Mouse (Mus musculus): ENCODE measurements around the gene Poglut1. TPM values are rescaled to one million over a fixed set of nuclear protein-coding genes. Genes with fewer than 3 reads are reported as not detected.

The Poglut1 gene
- 10 to 100 TPM; 10.4 to 11.2 TPM for total RNA-seq (2021)

DNA sequence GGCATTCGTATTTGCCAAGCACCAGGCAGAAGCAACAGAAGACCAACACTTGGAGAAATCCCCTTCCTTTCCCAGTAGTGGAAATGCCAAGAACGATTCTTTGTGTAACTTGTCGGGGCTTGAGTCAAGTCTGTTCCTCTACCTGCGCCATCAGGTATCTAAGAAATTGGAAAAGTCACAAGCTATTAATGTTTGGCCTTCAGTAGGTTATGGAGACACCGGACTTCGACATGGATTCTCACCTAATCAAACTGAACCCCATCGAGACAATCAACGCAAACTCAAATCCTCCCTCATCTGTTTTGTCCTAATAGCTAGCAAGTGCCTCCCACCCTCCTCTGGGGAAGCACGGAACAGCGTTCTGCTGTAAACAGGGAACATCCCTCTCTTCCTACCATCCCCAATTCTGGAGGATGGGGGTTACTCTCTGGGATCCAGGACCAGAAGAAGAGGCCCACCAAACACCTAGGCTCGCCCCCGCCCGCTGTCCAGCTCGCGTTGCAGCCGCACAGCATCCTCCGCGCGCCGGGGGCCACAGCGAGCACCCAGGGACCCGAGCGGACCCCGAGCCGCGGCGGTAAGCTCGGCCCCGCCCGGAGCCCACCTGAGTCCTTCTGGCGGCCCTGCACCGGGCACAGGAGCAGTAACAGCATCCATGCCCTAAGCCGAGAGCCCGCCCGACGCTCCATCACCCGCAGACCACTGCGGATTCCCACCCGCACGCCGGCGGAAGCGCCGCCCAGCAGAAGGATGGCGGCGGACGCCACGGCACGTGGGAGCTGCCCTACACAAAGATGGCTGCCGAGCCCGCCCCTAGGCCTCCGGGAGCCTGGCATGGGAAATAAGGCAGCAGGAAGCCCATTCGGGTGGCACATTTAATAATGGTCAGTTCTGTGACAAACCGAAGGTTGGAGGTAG is at the start of gene Poglut1:
TSS of gene Poglut1 (minus strand) at position 780 of the 918 bp plus-strand sequence.
- intact Hi-C loops (cut with DNase I): loop anchor here (2.0 kb wide), 1 partner anchor 25 kb away; no protein-coding TSS in a partner anchor
- peak; percentile 75 to 78 for DNase-seq

DNA sequence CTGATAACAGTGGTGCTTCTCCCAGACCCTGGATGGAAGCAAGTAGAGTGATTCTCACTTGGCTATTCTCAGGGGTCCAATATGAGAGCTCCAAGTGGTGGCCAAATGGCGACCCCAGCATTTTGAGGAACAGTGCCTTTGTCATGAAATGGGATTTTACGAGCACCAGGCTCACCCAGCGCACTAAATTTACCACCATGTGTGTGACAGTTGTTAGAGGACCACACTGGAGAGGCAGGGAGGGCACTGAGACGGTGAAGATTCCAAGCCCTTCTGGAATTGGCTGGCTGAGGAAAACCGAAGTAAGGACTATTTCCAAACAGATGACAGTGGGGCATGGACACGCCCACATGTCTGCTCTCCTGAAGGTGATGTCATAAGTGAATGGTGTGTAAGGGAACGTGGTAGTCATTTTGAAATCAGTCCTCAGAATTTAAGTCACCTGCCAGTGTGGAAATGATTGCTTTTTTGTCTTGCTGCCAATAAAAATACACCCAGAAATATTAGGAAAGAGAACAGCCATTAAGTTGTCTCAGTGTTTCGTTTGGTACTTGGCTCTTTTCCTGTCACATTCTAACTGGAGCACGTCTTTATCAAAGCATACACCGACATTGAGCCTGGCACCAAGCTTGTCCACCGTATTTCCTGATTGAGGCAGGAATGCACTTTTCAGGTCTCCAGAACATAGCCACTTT is 49.1 kb upstream of the Poglut1 start:
- intact Hi-C loops (cut with DNase I): no loop called here
- DNase-seq: no peak

DNA sequence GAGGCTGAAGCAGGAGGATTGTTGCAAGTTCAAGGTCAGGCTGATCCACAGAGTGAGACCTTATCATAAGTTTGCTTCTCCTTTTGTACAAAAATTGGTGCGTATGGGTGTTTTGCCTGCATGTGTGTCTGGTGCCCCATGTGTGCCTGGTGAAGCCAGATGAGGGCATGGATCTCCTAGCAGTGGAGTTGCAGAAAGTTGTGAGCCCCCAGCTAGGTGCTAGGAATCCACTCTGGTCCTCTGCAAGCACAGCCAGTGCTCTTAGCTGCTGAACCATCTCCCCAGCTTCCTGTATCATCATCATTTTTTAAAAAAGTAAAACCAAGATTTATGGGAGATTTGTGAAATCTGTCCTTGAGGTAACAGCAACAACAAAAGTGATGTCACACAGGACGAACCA is 46.6 kb upstream of the Poglut1 start:
- no peak for DNase-seq
- intact Hi-C loops (cut with DNase I): no loop called here

DNA sequence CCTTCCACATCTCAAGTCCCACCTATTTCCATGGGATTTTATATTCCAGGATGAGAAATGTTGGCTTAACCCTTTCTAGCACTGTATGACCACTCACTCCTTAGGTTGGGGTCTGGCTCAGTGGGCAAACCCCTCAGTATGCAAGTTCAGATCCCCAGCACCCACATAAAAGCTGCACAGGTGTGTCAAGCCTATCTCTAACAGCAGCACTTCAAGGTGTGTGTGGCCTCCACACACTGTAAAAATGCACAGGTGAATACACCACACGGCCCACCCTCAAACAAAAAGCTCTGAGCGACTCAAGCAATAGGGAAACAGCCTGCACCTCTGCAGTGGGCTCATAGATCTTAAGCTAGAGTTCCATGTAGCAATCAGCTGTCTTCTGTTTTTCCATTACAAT is 46.0 kb upstream of the Poglut1 start:
- no peak for DNase-seq
- intact Hi-C loops (cut with DNase I): no loop called here

DNA sequence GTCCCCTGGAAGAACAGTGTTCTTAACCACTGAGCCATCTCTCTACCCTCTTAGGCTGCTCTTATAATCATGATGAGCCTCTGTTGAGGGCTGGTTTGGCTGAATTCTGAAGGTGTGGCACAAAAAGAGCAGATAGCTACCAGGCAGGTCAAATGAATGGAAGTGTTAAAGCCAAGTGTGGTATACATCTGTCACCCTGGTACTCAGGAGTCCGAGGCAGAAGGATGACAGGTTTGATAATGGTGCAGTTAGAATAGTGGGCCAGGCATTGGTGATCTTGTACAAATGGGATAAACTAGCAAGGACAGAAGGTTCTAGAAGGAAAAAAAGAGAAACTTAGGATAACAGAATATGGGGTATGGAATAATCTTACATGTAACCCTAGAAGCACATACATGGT is 44.4 kb upstream of the Poglut1 start:
- intact Hi-C loops (cut with DNase I): no loop called here
- DNase-seq: no peak

DNA sequence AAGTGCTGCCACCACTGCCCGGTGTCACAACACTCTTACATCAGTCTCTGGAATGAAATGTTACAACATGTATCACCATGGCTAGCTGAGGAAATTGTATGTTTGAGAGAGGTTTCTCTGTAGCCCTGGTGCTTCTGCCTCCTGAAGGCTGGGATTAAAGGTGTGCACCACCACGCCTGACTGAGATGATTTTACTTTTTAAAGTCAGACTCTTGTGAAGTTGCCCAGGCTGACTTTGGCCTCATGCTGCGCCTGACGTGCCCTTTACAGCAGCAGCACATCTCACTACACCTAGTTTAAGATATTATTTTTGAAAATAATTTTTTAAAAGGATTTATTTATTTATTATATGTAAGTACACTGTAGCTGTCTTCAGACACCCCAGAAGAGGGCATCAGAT is 42.9 kb upstream of the Poglut1 start:
- no peak for DNase-seq
- intact Hi-C loops (cut with DNase I): no loop called here

DNA sequence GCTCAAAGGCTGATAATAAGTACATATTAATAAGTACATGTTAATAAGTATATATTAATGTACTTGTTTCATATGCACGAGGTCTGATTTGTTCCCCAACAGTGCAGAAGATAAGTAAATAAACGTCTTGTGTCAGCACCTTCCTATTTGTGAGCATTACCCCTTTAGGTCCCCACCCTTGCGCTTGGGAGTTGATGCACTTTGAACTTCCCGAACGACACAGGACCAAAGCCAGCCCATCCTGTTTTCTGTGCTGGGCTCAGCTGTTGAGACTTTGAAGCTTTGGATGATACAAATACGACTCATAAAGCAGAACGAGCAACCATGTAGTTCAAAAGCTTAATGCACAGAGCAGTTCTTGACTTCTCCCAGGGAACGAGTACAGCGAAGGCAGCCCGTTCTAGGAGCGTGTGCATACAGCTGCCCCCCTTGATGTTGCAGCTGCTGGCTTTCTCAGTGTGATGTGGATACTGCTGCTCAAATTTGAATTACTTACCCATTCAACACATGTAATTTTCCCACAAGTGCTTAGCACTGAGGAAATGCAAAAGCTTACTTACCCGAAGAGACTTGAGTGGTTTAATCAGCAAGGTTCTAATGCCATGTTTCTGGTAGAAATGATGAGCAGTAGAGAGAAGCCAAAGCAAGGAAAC is 42.1 kb upstream of the Poglut1 start:
- intact Hi-C loops (cut with DNase I): no loop called here
- peak in 1 of 2 experiments; percentile 24 for DNase-seq

DNA sequence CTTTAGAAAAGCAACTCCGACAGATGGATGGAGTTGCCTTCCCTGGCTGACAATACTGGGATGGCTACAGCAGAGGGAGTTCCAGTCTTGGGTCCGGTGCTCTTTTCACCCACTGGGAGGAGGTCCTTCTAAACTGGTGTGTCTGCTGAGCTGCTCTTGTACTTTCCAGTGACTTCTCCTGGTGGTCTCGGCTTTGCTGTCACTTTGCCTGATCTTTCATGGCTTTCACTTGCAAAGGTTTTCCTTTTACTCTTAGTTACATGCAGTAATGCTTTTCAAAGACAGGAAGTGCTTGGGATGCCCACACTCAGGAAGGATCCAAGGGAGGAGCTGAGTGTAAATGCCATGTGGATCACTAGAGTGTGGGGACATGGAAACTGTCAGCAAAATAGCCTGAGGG is 41.4 kb upstream of the Poglut1 start:
- no peak for DNase-seq
- intact Hi-C loops (cut with DNase I): no loop called here

DNA sequence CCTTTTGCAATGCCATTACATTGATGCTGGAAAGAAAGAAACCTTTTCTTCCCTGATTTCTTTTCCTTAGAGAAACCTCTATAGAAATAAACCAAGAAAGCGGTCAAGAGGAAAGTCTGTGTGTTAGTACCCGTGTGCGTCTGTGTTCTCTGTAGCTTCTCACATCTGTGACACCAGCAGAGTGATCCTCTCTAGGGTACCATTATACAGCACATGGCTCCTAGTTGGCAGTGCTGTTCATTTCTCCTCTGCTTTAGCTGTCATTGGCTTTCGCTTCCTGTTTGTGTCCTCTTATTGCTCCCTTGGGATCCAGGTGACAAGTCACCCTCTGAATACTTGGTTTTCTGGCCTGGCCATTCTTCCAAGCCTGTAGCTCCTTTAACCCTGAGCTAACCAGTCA is 37.5 kb upstream of the Poglut1 start:
- intact Hi-C loops (cut with DNase I): no loop called here
- DNase-seq: no peak

DNA sequence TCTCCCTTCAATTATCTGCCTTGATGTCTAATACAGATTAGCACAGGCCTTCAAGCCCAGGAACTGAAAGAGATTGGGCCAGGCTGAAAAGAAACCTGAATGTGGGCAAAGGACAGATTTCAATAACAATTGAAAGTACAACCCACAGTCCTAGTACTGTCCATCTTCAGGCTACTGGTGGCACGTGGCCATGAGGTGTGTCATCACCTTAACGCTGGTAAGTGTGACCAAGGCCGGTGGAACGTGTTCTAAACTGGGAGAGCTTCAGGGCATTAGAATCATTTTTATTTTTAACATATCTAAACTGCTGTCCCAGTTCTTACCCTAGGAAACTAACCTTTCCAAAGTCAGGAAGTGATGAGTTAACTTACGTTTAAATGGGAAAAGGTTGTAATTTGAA is 37.1 kb upstream of the Poglut1 start:
- intact Hi-C loops (cut with DNase I): no loop called here
- no peak for DNase-seq

DNA sequence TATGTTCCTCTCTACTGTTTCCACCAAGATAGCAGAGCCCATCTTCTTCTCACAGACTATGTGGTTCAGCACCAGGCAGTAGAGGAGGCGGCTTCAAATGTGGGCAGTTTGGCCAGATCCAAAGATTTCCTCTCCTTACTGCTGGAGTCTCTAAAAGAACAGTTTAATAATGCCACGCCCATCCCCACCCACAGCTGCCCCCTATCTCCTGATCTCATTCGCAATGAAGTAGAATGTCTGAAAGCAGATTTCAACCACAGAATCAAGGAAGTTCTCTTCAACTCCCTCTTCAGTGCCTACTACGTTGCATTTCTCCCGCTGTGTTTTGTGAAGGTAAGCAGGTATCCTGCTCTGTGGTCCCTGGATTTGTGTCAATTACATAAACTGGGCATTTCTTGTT is 35.1 kb upstream of the Poglut1 start:
- DNase-seq: no peak
- intact Hi-C loops (cut with DNase I): no loop called here

DNA sequence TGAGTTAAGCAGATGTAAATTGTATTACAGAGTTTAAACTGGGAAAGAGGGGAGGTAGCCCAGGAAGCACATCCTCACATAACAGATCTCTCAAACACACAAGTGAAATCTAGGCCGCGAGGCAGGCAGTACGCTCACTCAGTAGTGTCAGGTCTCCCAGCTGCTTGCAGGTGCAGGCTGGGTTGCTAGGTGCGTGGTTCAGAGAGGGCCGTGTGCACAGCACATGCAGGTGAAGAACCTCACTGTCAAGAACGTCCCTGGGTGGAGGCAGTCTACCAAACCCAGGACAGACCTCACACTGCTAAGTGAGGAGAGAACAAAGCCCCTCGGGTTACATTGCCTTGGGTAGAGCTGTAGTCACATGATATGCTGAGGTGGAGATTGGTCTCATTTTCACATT is 34.7 kb upstream of the Poglut1 start:
- intact Hi-C loops (cut with DNase I): no loop called here

DNA sequence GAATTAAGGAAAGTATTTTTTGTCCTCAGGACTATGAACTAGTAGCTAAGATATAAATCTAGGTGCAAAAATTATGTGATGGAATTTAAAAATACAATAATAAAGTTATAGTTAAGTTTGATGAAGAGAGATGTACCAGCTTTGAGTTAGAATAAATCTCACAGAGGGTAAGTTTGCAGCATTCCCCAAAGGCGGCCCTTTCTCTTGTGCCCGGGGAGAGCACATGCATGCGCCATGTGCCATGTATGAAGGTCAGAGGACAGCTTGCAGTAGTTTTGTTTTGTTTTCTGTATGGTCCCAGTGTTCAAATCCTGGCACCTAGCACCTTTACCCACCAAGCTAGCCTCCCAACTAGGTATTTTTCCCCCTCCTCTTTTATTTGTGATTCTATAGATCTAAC is 21.4 kb upstream of the Poglut1 start:
- intact Hi-C loops (cut with DNase I): no loop called here
- DNase-seq: no peak

More for the DNA sequence above, 34.7 kb upstream of the Poglut1 start:
- no peak for DNase-seq

DNA sequence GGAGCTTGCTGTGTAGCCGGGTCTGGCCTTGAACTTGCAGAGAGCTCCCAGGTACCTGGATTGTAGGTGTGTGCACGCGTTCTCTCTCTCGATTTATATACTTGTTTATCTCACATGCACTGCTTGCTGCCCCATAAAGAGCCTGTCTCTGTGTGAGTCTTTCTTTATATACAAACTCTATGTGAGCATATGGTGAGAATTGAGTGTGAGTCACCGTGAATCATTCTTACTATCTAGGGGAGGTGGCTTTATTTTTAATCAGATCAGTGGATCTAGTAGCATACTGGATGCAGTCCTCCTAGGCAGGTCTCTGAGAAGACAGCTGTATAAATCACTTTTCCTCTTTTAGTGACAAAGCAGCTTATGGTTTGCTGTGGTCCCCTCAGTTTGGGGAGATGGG is 18.1 kb upstream of the Poglut1 start:
- no peak for DNase-seq
- intact Hi-C loops (cut with DNase I): no loop called here

DNA sequence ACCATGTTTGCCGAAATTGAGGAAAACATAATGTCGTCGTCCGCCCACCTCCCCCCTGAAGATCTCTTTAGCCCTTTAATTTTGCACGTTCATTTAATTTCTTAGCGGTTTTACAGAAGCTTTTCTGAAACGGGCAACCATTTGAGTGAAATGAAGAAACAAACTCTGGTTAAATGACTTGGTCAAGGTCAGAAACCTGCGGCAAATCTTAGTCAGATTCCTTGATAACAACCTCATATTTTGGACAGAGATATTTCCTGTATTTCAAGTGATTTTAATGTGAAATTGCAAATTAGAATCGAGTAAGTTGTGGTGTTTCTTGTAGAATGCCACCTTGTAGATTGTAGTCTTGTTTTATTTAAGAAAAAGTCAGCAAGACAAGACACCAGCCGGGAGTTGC is 13.5 kb upstream of the Poglut1 start:
- intact Hi-C loops (cut with DNase I): no loop called here

DNA sequence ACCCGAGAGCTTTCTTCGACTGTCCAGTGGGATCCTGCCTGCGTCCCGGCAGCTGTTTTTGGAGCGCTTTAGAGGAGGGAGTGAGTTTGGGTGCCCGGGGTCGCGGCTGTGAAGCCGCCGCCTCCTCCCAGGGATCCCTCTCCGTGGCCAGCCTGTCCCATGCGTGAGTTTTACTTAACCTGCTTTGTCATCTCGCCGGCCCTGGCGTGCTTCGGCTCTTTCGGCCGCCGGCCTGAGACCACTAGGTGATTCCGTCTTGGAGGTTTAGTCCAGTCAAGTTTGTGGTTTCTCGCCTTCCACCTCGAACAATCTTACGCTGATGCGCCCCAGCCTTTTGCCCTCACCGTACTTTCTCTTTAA is 12.9 kb upstream of the Poglut1 start:
- intact Hi-C loops (cut with DNase I): no loop called here
- DNase-seq: no peak

More for the DNA sequence above, 13.5 kb upstream of the Poglut1 start:
- no peak for DNase-seq

DNA sequence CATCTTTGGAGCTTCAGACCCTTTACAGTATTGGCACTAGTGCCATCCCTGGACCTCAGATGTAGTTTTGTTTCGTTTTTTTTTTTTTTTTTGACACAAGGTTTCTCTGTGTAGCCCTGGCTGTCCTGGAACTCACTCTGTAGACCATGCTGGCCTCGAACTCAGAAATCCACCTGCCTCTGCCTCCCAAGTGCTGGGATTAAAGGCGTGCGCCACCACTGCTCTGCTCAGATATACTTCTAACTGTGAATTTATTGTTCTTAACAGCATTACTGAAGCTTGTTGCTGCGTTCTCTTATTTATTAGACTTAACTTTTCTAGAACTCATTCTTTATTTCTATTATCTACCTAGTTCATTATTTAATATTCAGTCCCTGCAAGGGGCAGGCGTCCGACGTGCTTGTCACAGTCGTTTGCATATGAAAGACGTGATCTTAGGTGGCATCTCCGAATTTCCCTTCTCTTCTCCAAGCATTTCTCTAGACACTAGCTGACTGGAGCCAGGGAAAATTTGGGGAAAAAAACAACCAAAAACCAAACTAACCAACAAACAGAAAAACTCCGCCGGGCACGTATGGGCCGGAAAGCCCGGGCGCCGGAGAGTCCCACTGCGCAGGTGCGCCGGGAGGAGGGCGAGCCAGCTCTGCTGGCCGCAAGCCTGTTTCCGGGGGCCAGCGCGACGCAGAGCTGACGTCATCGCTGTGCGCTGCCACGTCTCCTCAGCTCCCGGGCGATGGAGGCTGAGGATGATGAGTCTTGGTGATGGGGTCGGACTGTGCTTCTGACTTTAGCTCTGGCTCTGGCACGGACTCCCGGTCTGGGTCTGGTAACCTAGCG is 12.3 kb upstream of the Poglut1 start:
- DNase-seq: peak; percentile 97 to 98
- intact Hi-C loops (cut with DNase I): no loop called here

DNA sequence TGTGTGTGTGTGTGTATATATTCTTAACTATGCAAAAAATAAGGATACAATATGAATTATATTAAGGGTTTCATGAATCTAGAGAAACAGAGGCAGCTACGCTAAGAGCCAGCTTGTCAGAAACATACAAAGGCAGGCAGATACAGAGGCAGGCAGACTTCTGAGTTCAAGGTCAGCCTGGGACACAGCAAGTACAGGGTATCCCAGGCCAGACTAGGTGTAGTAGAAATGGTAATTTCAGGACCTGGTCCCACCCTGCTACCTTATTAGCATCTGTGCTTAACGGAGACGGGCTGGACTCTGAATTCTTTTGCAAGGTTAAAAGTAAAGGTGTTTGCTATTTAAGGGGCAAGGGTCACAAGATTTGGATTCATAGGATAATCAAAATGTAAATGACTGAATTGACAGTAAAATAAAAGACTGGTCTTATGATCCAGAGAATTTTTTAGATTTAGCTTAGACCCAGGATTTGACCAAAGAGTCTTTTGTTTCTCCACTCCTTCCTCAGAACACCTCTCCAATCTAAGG is 8.2 kb upstream of the Poglut1 start, which contains the start of gene Tmem39a:
TSS of gene Tmem39a (plus strand) at position 478 of the 528 bp plus-strand sequence.
- intact Hi-C loops (cut with DNase I): no loop called here
- no peak for DNase-seq

DNA sequence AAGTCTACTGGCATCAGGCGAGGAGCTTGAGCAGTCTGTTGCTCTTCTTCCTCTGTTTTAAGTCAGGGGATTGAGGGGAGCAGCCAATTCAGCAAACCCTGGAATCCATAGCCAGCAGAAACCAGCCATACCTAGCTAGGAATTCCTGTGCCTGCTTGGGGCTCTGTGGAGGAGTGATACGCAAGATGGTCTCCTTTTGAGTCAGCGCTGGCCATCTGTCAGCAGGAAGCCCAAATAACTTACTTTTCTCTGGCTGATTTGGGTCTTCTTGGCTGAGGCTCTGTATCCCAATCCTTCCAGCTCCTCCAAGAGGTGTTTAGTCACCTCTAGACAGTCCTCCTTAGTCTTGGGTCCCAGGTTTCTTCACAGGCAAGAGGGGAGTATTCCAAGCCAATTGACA is 5.9 kb upstream of the Poglut1 start:
- DNase-seq: no peak
- intact Hi-C loops (cut with DNase I): no loop called here

DNA sequence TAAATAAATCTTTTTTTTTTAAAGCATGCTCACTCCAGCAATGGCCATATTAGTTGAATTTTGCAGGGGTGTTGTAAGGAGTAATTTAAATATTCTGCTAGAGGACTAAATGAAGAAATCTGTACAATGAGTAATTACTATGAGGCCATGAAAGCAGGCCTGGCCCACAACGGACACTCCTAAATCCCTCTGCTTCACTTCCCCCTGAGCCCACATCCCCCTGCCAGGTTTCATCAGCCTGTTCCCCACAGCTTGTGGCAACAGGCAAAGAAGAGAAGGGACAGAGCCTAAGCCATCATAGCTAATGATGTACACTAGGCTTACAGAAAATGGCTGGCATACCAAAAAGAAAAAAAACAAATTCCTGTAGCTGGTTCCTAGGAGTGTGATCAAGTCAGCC is 2.1 kb downstream of the Poglut1 start:
- intact Hi-C loops (cut with DNase I): no loop called here
- DNase-seq: no peak

Data from heart, postnatal 36 days (tissue).